Mouse (Mus musculus) neural tube, embryonic 13.5 days (tissue): Measurements from ENCODE around the gene Cyb5d2. TPM values are rescaled to one million over a fixed set of nuclear protein-coding genes. Genes with fewer than 3 reads are reported as not detected.

ENCODE experiments used
- ATAC-seq: fragments of 200-750 bp; cut with Nextera tagmentation; 2 replicates; pipeline ENCODE4 v1.8.0; 2017; ENCODE audit warnings: low read depth, mild to moderate bottlenecking, moderate TSS enrichment, moderate library complexity
- H3K27ac ChIP-seq: fragments of 300-500 bp; sonication (generic); replicated peaks from 2 replicates; pipeline ENCODE4 v1.5.1; 2015; ENCODE audit warnings: moderate library complexity, mild to moderate bottlenecking, inconsistent platforms
- H3K27me3 ChIP-seq: fragments of 300-500 bp; sonication (generic); 2 replicates; pipeline ENCODE4 v1.6.1; 2015; ENCODE audit warnings: mild to moderate bottlenecking, inconsistent platforms
- H3K36me3 ChIP-seq: fragments of 300-500 bp; sonication (generic); 2 replicates; pipeline ENCODE4 v1.6.1; 2015; ENCODE audit warnings: mild to moderate bottlenecking, inconsistent platforms
- H3K4me1 ChIP-seq: fragments of 300-500 bp; sonication (generic); replicated peaks from 2 replicates; pipeline ENCODE4 v1.6.1; 2015; ENCODE audit warnings: inconsistent platforms
- H3K4me2 ChIP-seq: fragments of 300-500 bp; sonication (generic); 2 replicates; pipeline ENCODE4 v1.6.1; 2015; ENCODE audit warnings: inconsistent platforms, mild to moderate bottlenecking, moderate library complexity
- H3K4me3 ChIP-seq: fragments of 300-500 bp; sonication (generic); 2 replicates; pipeline ENCODE4 v1.5.1; 2015; ENCODE audit warnings: mild to moderate bottlenecking, inconsistent platforms
- H3K9ac ChIP-seq: fragments of 300-500 bp; sonication (generic); 2 replicates; pipeline ENCODE4 v1.6.1; 2015; ENCODE audit warnings: moderate library complexity, mild to moderate bottlenecking, inconsistent platforms
- H3K9me3 ChIP-seq: fragments of 300-500 bp; sonication (generic); 2 replicates; pipeline ENCODE4 v1.6.1; 2016; ENCODE audit warnings: inconsistent platforms
- WGBS: fragments of 180-500 bp; shearing (Covaris S2); methylation state at CpG from one replicate; pipeline ENCODE4 v1.1.7; 2015; 5-methylcytosine and 5-hydroxymethylcytosine counted together
- polyA plus RNA-seq: library from polyadenylated mRNA; unstranded; fragments of >200 nt; fragmentation: Nextera tagmentation; extraction: Ambion mirVana; gene quantifications from 2 replicates; pipeline ENCODE4 v1.2.1, GENCODE M21; 2015

Cyb5d2 gene
- polyA plus RNA-seq, result 6.5 and 7.4 TPM in 2 replicates

DNA sequence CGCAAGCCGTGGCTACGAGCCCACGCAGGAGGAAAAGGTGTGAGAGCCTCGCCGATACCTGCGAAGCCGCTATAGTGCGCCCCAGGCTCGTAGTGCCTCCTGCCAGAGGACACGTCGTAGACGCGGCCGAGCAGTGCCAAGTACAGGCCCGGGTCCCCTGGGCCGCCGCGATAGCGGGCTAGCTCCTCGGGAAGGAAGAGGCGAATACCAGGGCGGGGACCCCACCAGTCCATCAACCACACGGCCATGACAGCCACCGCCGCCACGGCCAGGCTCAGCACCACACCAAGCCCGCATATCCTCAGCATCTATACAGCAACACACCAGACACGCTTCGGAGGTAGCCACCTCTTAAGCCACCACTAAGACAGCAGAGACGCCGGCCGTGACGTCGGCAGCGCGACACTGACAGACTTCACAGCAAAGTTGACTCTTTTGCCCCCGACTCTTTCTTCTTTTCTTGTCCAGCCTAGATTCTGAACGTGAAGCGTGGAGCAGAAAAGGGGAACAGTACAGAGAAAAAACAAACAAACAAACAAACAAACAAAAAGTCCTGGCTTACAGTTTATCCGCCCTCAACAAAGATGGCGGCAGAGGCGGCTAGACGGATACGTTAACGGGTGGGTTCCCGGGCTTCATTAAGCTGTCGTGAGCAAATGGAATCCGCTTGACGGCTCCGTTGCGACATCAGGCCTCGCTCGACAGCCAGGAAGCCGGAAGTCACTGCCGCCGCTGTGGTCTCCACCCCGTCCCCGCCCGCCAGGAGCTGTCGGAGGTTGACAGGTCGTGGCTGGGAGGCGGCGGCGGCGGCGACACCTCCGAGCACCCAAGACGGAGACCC lies at the start of gene Cyb5d2, which contains the start of gene Zzef1:
Gene Cyb5d2, minus strand, starts transcription at position 688 of the 841 bp plus-strand sequence.
Gene Zzef1, plus strand, starts transcription at position 772 of the 841 bp plus-strand sequence.
- peak within 1 kb of the TSS; percentile 94 for H3K9ac ChIP-seq
- no peaks in the 10 kb centered on the region for H3K36me3 ChIP-seq
- peaks cover 28% of the 10 kb centered on the region for H3K4me1 ChIP-seq
- H3K27me3 ChIP-seq, result no peaks in the 10 kb centered on the region
- peak; percentile 95 for ATAC-seq
- under 1% methylated on average over 65 of the region's 69 CpGs for WGBS
- H3K4me3 ChIP-seq, result peak within 1 kb of the TSS; percentile 93
- H3K27ac ChIP-seq, result peak within 1 kb of the TSS; percentile 94
- H3K9me3 ChIP-seq, result no peaks in the 10 kb centered on the region
- H3K4me2 ChIP-seq, result peak within 1 kb of the TSS; percentile 95

DNA sequence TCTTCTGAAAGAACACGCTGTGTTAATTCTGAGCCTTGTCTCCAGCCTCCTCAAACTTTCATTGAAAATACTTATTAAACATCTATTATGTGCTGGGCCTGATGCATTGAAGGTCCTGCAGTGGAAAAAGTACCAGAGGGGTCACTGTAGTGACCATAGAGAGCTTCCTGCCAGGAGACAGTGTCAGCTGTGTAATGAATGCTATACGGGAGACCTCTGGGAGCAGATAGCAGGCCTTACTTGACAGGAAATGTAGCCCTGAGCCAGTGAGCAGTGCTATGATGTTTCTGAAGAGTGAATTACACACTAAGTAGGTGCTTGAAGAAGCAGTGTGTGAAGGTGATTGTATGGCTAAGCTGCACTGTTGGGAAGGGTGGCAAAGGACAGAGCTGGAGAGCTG lies 49.6 kb upstream of the Cyb5d2 start:
- H3K4me1 ChIP-seq, result no peaks in the 10 kb centered on the region
- peaks cover 85% of the 10 kb centered on the region for H3K36me3 ChIP-seq
- WGBS, result 92% methylated on average over 2 of the region's 2 CpGs

GRCm38 (mm10) chr11:72843576-72843975 lies 47.6 kb upstream of the Cyb5d2 start:
- H3K27me3 ChIP-seq, result no peaks in the 10 kb centered on the region
- H3K4me1 ChIP-seq, result no peaks in the 10 kb centered on the region
- H3K27ac ChIP-seq, result no peak overlapping the region
- no peak overlapping the region for H3K4me3 ChIP-seq
- no peak overlapping the region for H3K9ac ChIP-seq
- no peak overlapping the region for H3K4me2 ChIP-seq
- no peaks in the 10 kb centered on the region for H3K9me3 ChIP-seq
- peaks cover 82% of the 10 kb centered on the region for H3K36me3 ChIP-seq
- no peak for ATAC-seq

More for the DNA sequence above, 49.6 kb upstream of the Cyb5d2 start:
- H3K4me3 ChIP-seq, result no peak overlapping the region
- no peaks in the 10 kb centered on the region for H3K27me3 ChIP-seq
- H3K4me2 ChIP-seq, result no peak overlapping the region
- H3K9ac ChIP-seq, result no peak overlapping the region
- no peak for ATAC-seq
- H3K9me3 ChIP-seq, result no peaks in the 10 kb centered on the region
- no peak overlapping the region for H3K27ac ChIP-seq

- no peak overlapping the region for H3K9ac ChIP-seq
- no peaks in the 10 kb centered on the region for H3K27me3 ChIP-seq
- H3K36me3 ChIP-seq, result peaks cover 74% of the 10 kb centered on the region
- H3K27ac ChIP-seq, result no peak overlapping the region
- WGBS, result 86% methylated on average over 3 of the region's 3 CpGs
- H3K4me3 ChIP-seq, result no peak overlapping the region
- H3K9me3 ChIP-seq, result no peaks in the 10 kb centered on the region
- no peak for ATAC-seq
- no peak overlapping the region for H3K4me2 ChIP-seq
- H3K4me1 ChIP-seq, result no peaks in the 10 kb centered on the region
Measured at GRCm38 (mm10) chr11:72842731-72843130, 46.8 kb upstream of the Cyb5d2 start.

- no peak overlapping the region for H3K27ac ChIP-seq
- no peaks in the 10 kb centered on the region for H3K9me3 ChIP-seq
- no peaks in the 10 kb centered on the region for H3K27me3 ChIP-seq
- H3K4me2 ChIP-seq, result no peak overlapping the region
- no peak overlapping the region for H3K4me3 ChIP-seq
- peaks cover 93% of the 10 kb centered on the region for H3K36me3 ChIP-seq
- no peaks in the 10 kb centered on the region for H3K4me1 ChIP-seq
- no peak overlapping the region for H3K9ac ChIP-seq
- WGBS, result 95% methylated on average over 3 of the region's 3 CpGs
- ATAC-seq, result no peak
Measured at GRCm38 (mm10) chr11:72829869-72830268, 33.9 kb upstream of the Cyb5d2 start.

DNA sequence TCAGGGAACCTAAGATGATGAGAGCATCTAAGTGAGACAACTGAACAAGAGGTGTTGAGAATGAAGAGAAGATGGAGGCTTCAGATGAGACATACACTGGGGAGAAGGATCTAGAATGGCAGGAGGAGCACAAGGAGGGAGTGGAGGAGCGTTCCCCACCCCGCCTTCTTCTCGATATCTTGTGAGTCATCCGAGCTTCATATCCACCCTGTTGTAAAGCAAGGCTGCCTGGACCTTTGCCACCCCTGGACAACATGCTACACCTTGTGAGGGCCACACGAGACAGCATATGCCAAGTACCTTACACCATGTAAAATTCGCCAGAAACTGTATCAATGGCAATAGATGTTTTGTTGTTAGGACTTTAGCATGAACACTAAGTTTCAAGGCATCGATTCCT lies 25.1 kb upstream of the Cyb5d2 start:
- WGBS, result 94% methylated on average over 7 of the region's 7 CpGs

DNA sequence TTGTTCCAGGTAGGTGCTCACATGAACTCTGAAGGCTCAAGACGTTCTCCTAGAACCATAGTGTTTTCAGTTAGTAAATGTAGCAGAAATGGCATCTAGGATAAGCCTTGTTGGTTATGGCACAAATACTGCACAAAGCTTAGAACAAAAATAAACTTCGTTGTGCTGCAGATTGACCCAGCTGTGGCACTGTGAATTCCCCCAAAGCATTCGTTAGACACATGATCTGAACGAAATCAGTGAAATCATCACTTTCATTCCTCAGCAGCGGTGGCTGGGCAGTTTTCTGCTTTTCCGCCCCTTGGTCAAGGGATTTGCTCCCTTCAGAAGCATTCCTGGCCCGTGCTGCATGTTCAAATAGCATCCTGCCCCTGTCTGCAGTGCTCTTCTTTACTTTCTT lies 22.1 kb upstream of the Cyb5d2 start:
- H3K27ac ChIP-seq, result no peak overlapping the region
- WGBS, result 93% methylated on average over 7 of the region's 7 CpGs
- no peaks in the 10 kb centered on the region for H3K4me1 ChIP-seq
- no peaks in the 10 kb centered on the region for H3K27me3 ChIP-seq
- no peaks in the 10 kb centered on the region for H3K9me3 ChIP-seq
- no peak for ATAC-seq
- H3K36me3 ChIP-seq, result peaks cover 35% of the 10 kb centered on the region
- H3K4me2 ChIP-seq, result no peak overlapping the region
- no peak overlapping the region for H3K4me3 ChIP-seq
- H3K9ac ChIP-seq, result no peak overlapping the region

More for the DNA sequence above, 25.1 kb upstream of the Cyb5d2 start:
- no peaks in the 10 kb centered on the region for H3K4me1 ChIP-seq
- H3K4me3 ChIP-seq, result no peak overlapping the region
- no peak overlapping the region for H3K9ac ChIP-seq
- no peak overlapping the region for H3K4me2 ChIP-seq
- H3K27ac ChIP-seq, result no peak overlapping the region
- no peaks in the 10 kb centered on the region for H3K27me3 ChIP-seq
- H3K36me3 ChIP-seq, result peaks cover 59% of the 10 kb centered on the region
- no peaks in the 10 kb centered on the region for H3K9me3 ChIP-seq
- no peak for ATAC-seq

DNA sequence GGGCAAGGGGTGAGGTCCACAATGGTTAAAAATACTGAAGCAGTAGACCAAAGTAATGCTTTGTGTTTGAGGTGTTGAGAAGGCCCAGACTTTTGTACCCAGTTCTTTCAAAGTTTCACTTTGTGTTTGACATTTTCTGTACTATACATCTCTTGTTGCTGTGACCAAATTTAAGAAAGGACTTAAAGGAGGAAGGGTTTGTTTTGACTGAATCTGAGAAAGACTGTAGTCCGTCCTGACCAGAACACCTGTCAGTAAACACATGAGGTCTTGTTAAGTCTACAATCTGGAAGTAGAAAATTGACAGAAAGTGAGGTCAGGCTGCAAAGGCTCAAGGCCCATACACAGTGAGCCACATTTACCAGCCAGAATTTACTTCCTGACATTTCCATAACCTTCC lies 20.9 kb upstream of the Cyb5d2 start:
- Histone ChIP-seq H3K4me2 (no peak overlapping the region), H3K9ac (no peak overlapping the region), H3K4me3 (no peak overlapping the region), H3K27me3 (no peaks in the 10 kb centered on the region), H3K4me1 (no peaks in the 10 kb centered on the region), H3K27ac (no peak overlapping the region), H3K36me3 (peaks cover 25% of the 10 kb centered on the region), H3K9me3 (no peaks in the 10 kb centered on the region)
- no peak for ATAC-seq
- WGBS, result 90% methylated on average over 1 of the region's 1 CpGs

GRCm38 (mm10) chr11:72814188-72814587 lies 18.2 kb upstream of the Cyb5d2 start:
- no peak overlapping the region for H3K27ac ChIP-seq
- H3K4me1 ChIP-seq, result no peaks in the 10 kb centered on the region
- WGBS, result 78% methylated on average over 2 of the region's 2 CpGs
- H3K4me3 ChIP-seq, result no peak overlapping the region
- H3K4me2 ChIP-seq, result no peak overlapping the region
- no peaks in the 10 kb centered on the region for H3K9me3 ChIP-seq
- H3K27me3 ChIP-seq, result no peaks in the 10 kb centered on the region
- no peak for ATAC-seq
- no peak overlapping the region for H3K9ac ChIP-seq
- peaks cover 5% of the 10 kb centered on the region for H3K36me3 ChIP-seq

- WGBS, result 98% methylated on average over 5 of the region's 5 CpGs
- Histone ChIP-seq H3K27me3 (no peaks in the 10 kb centered on the region), H3K4me3 (no peak overlapping the region), H3K27ac (no peak overlapping the region), H3K4me2 (no peak overlapping the region), H3K9me3 (no peaks in the 10 kb centered on the region), H3K9ac (no peak overlapping the region), H3K36me3 (no peaks in the 10 kb centered on the region), H3K4me1 (no peaks in the 10 kb centered on the region)
- ATAC-seq, result no peak
Measured at GRCm38 (mm10) chr11:72813687-72814086, 17.7 kb upstream of the Cyb5d2 start.

DNA sequence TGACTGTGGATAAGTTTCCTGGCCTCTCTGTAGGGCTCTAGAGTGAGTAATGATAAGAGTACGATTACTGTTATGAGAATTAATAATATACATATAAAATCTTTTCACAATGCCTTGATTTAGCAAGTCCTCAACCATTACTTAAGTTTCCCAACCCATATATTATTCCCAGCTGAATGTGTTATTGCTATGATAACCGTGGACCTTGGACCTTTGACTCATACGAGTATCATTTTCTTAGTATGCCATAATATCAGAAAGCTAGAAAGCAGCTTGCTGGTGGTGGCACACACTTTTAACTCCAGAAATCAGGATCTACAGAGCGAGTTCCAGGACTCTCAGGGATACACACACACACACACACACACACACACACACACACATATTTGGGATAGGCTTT lies 12.1 kb upstream of the Cyb5d2 start:
- no peaks in the 10 kb centered on the region for H3K36me3 ChIP-seq
- no peak overlapping the region for H3K9ac ChIP-seq
- no peak overlapping the region for H3K4me2 ChIP-seq
- no peak overlapping the region for H3K27ac ChIP-seq
- H3K4me3 ChIP-seq, result no peak overlapping the region
- ATAC-seq, result no peak
- H3K27me3 ChIP-seq, result no peaks in the 10 kb centered on the region
- no peaks in the 10 kb centered on the region for H3K9me3 ChIP-seq
- 85% methylated on average over 4 of the region's 4 CpGs for WGBS
- peaks cover 8% of the 10 kb centered on the region for H3K4me1 ChIP-seq

DNA sequence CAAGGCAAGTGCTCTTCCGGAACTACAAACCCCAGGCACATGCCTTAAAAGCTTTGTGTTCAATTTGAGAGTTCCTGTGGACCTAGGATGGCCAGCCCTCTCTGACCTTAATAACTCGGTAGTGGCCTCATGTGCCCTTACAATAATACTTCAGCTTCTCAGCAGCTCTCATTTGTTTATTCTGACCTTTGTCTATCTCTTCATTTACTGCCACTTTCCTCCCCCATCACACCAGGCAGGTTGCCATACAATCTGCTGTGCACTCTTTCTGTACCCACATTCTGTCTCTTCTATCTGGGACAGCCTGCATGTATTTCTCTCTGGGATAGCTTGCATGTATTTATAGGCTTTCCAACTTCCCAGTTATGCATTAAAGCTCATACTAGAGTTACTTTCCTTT lies 10.6 kb upstream of the Cyb5d2 start:
- H3K9ac ChIP-seq, result no peak overlapping the region
- H3K27me3 ChIP-seq, result no peaks in the 10 kb centered on the region
- no peaks in the 10 kb centered on the region for H3K36me3 ChIP-seq
- no peak overlapping the region for H3K4me2 ChIP-seq
- no peaks in the 10 kb centered on the region for H3K9me3 ChIP-seq
- H3K4me1 ChIP-seq, result peaks cover 9% of the 10 kb centered on the region
- no peak overlapping the region for H3K27ac ChIP-seq
- WGBS, result 80% methylated on average over 2 of the region's 2 CpGs
- H3K4me3 ChIP-seq, result no peak overlapping the region
- no peak for ATAC-seq

DNA sequence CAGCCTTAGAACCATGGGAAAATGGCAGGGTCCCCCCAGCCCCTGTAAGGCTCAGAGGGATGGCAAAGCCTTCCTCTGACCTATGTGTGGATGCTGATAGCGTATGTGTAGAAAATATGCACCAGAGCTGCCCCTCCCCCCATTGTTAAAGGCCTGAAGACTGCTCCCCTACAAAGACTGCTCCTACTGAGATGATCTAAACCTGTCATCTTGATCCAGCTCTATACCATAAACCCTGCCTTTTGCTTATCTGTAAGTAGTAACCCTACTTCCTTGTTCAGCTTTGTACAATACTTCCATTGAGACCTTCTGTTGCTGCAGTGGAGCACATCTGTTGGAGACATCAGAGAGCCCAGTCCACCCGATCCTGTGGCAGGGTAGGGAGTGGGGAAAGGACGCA lies 9.3 kb upstream of the Cyb5d2 start:
- no peak for ATAC-seq
- Histone ChIP-seq H3K4me1 (peaks cover 9% of the 10 kb centered on the region), H3K36me3 (no peaks in the 10 kb centered on the region), H3K9ac (no peak overlapping the region), H3K27me3 (no peaks in the 10 kb centered on the region), H3K4me2 (no peak overlapping the region), H3K27ac (no peak overlapping the region), H3K4me3 (no peak overlapping the region), H3K9me3 (no peaks in the 10 kb centered on the region)
- 89% methylated on average over 3 of the region's 3 CpGs for WGBS
